Mouse (Mus musculus) forebrain, embryonic 10.5 days (tissue): ENCODE results near the gene Glb1l. TPM values are rescaled to one million over a fixed set of nuclear protein-coding genes. Genes with fewer than 3 reads are reported as not detected.

ENCODE experiments used
- DNase-seq: peaks from one replicate; pipeline ENCODE4 v3.0.0-alpha.2; 2017; ENCODE audit warnings: low spot score; ENCODE audit errors: extremely low spot score
- H3K27ac ChIP-seq: fragments of 300-500 bp; sonication (generic); 2 replicates; pipeline ENCODE4 v1.5.1; 2016; ENCODE audit warnings: mild to moderate bottlenecking
- H3K27me3 ChIP-seq: fragments of 300-500 bp; sonication (generic); 2 replicates; pipeline ENCODE4 v1.6.1; 2016; ENCODE audit warnings: mild to moderate bottlenecking; ENCODE audit not compliant: poor library complexity, severe bottlenecking
- H3K36me3 ChIP-seq: fragments of 300-500 bp; sonication (generic); replicated peaks from 2 replicates; pipeline ENCODE4 v1.6.1; 2016; ENCODE audit warnings: mild to moderate bottlenecking, moderate library complexity
- H3K4me1 ChIP-seq: fragments of 300-500 bp; sonication (generic); 2 replicates; pipeline ENCODE4 v1.6.1; 2016
- H3K4me3 ChIP-seq: fragments of 300-500 bp; sonication (generic); 2 replicates; pipeline ENCODE4 v1.5.1; 2016; ENCODE audit warnings: mild to moderate bottlenecking, moderate library complexity
- H3K9me3 ChIP-seq: fragments of 300-500 bp; sonication (generic); 2 replicates; pipeline ENCODE4 v1.6.1; 2016; ENCODE audit warnings: mild to moderate bottlenecking, moderate library complexity
- WGBS: fragments of 180-500 bp; shearing (Covaris S2); methylation state at CpG from one replicate; pipeline ENCODE4 v1.1.7; 2016; 5-methylcytosine and 5-hydroxymethylcytosine counted together
- polyA plus RNA-seq: library from polyadenylated mRNA; unstranded; fragments of >200 nt; fragmentation: Nextera tagmentation; extraction: Ambion mirVana; gene quantifications from 2 replicates; pipeline ENCODE4 v1.2.1, GENCODE M21; 2016

Glb1l gene
- polyA plus RNA-seq, 1 experiment from 2014 or later = 15.3 TPM

DNA sequence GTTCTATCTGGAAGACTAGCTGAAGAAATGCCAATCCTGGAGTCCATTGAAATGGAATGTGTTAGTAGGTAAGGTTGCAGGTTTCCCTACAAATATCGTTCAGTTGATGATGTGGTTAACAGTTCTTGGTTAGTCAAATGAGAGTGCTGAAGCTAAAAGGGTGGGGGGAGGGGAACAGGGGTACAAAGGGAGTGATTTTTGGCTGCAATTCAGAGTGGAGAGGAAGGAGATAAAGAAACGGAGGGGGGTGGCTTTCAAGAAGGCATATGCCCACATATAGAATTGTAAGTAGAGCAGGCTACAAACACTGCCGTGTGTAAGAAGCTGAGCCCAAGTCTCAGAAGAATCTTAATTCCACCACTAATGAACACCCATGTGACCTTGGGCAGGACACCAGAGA is 14.9 kb upstream of the Glb1l start:
- Histone ChIP-seq H3K36me3 (no peaks in the 10 kb centered on the region), H3K4me1 (no peaks in the 10 kb centered on the region), H3K9me3 (no peaks in the 10 kb centered on the region), H3K27me3 (peaks cover 32% of the 10 kb centered on the region), H3K27ac (no peak overlapping the region), H3K4me3 (no peak overlapping the region)
- 74% methylated on average over 3 of the region's 3 CpGs for WGBS
- DNase-seq = no peak

DNA sequence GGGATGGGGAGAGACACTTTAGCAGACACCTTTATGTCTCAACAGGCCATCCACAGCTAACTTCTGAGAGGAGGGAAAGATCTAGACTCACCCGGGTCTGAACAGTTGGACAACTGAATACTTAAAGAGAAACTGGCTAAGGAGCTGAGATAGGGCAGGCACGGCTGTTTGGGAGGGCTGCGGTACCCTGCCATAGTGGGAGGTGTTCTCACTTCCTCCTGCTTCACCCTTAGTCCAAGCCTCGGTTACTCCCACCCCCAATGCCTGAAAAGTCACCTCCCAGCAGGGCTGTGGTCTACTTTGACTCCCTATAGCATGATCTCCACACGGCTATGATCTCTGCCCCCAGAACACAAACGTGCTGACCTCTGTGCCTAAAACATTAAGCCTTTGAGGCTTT is 12.9 kb upstream of the Glb1l start:
- H3K27me3 ChIP-seq = peaks cover 52% of the 10 kb centered on the region
- H3K4me1 ChIP-seq = peaks cover 14% of the 10 kb centered on the region
- WGBS = 77% methylated on average over 6 of the region's 6 CpGs

DNA sequence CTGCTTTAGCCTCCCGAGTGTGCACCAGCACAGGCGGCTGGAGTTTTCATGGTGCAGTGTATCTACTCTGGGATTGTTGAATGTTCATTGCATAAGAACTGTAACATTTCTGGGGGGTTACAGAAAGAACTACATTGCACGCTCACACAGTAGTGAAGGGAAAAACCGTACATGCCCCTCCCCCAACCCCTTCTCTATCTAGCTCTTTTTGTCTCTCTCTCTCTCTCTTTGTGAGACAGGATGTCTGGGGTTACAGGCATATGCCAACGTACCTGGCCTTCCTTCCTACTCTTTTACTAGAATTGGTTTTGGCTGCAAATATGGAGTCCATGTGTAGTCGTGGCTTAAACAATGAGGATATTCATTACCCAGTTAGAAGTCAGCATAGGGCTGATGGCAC is 12.3 kb upstream of the Glb1l start:
- peaks cover 20% of the 10 kb centered on the region for H3K4me1 ChIP-seq
- DNase-seq = no peak
- peaks cover 58% of the 10 kb centered on the region for H3K27me3 ChIP-seq
- 81% methylated on average over 6 of the region's 6 CpGs for WGBS
- no peaks in the 10 kb centered on the region for H3K9me3 ChIP-seq
- no peak overlapping the region for H3K4me3 ChIP-seq
- no peaks in the 10 kb centered on the region for H3K36me3 ChIP-seq
- H3K27ac ChIP-seq = no peak overlapping the region

More for the DNA sequence above, 12.9 kb upstream of the Glb1l start:
- H3K4me3 ChIP-seq = no peak overlapping the region
- H3K9me3 ChIP-seq = no peaks in the 10 kb centered on the region
- DNase-seq = no peak
- H3K27ac ChIP-seq = no peak overlapping the region
- no peaks in the 10 kb centered on the region for H3K36me3 ChIP-seq

DNA sequence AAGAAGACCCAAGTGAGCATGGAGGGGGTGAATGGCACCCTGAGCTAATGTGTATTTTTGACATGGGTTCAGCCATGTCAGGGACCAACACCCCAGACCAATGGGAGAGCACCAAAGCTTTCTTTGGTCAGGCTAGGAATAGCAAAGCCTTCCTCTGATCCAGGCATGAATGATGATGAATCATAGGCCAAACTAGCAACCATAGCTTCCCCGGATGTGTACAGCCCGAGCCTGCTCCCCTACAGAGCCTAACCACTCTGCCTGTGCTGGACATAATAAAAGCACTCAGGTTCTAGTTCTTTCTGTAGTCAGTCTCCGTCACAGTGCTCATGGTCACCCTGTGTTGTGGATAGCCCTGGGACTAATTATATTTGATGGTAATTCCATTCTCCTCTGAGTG is 10.9 kb upstream of the Glb1l start:
- H3K27ac ChIP-seq = no peak overlapping the region
- no peaks in the 10 kb centered on the region for H3K36me3 ChIP-seq
- no peaks in the 10 kb centered on the region for H3K9me3 ChIP-seq
- no peak for DNase-seq
- H3K27me3 ChIP-seq = peaks cover 72% of the 10 kb centered on the region
- 80% methylated on average over 3 of the region's 3 CpGs for WGBS
- H3K4me3 ChIP-seq = no peak overlapping the region
- peaks cover 21% of the 10 kb centered on the region for H3K4me1 ChIP-seq

DNA sequence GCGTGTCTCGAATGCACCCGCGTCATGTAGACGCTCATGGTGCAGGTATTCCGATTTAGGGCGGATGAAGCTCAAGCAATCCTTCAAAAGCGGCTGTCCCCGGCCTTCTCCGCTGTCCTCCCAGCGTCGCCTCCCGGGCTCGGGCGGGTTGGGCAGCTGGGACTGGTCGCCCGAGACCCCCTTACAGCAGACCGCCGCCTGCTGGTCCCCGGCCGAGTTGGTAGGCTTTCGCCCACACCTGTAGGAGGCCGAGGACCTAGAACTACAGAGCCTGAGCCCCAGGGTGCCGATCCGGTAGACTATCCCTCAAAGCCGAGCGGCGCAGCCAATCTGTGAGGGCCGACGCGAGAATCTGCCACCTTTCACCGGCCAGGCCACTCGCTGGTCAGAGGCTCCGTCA is 8.9 kb upstream of the Glb1l start, which contains the start of gene Tuba4a:
Gene Tuba4a, minus strand, starts transcription at position 335 of the 400 bp plus-strand sequence.
- Histone ChIP-seq H3K9me3 (no peaks in the 10 kb centered on the region), H3K4me3 (peak within 1 kb of the TSS; percentile 65), H3K4me1 (peaks cover 21% of the 10 kb centered on the region), H3K27ac (peak within 1 kb of the TSS; percentile 53; the same call in 1 of the 2 replicates), H3K27me3 (peaks cover 82% of the 10 kb centered on the region), H3K36me3 (peaks cover 17% of the 10 kb centered on the region)
- under 1% methylated on average over 34 of the region's 34 CpGs for WGBS
- peak; percentile 40 for DNase-seq

DNA sequence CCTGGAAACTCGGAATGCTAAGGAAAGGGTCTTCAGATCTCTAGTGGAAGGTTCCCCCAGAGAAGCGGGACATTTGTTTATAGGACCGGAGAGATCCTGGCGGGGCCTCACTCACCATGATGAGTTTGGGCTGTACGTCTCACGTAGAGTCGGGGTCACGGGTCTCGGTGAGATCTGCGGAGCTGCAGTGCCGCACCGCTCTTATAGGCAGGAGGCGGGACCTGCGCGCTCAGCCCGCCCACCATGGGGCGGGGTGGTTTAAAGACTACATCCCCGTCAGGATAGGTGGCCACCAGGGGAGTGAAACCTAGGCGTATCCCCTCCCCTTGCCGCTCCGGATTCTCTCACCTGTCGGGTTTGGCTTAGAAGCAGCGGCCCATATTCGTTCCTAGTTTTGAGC is 8.5 kb upstream of the Glb1l start:
- Histone ChIP-seq H3K4me1 (peaks cover 21% of the 10 kb centered on the region), H3K4me3 (peak overlapping the region; percentile 65), H3K27ac (peak overlapping the region; percentile 53; the same call in 1 of the 2 replicates), H3K36me3 (peaks cover 21% of the 10 kb centered on the region), H3K9me3 (no peaks in the 10 kb centered on the region), H3K27me3 (peaks cover 82% of the 10 kb centered on the region)
- WGBS = under 1% methylated on average over 24 of the region's 24 CpGs
- peak; percentile 64 for DNase-seq

DNA sequence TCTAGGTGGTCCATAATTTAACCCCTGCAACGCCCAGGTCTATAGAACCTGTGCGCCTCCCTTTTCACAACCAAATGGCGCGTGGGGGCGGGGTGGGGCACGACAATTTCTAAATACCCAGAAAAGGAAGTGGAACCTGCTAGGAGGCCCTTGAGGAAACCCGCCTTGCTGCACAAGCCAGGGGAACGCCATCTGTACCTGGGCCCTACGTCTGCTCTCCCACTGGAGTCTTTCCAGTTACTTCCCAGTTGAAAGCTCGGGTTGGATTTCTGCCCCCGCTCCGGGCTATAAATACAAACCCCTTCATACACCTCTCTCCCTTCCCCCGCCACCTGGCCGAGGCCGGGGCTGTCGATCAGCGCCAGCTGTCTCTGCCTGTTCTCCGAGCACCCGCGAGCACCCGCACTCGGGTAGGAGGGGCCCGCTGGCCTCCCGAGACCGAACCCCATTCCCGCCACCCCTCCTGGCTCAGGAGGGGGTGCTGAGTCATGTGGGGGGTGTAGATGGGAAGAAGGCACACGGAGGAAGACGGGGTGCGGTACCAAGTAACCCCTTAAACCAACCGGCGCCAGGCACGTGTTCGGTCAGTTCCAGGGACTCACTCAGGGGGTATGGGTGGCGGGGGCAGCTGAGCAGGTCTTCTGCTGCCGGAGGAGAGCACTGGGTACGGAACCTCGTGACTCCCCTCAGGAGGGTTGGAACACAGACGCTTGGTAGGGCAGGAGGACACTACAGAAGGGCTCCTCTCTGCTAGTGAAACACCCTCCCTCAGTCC is 7.8 kb upstream of the Glb1l start:
- peak; percentile 21 for DNase-seq
- peaks cover 28% of the 10 kb centered on the region for H3K36me3 ChIP-seq
- H3K9me3 ChIP-seq = no peaks in the 10 kb centered on the region
- 1% methylated on average over 38 of the region's 38 CpGs for WGBS
- H3K4me1 ChIP-seq = peaks cover 21% of the 10 kb centered on the region
- H3K27me3 ChIP-seq = peaks cover 79% of the 10 kb centered on the region
- H3K27ac ChIP-seq = peak overlapping the region; percentile 53; the same call in 1 of the 2 replicates
- H3K4me3 ChIP-seq = peak overlapping the region; percentile 65

DNA sequence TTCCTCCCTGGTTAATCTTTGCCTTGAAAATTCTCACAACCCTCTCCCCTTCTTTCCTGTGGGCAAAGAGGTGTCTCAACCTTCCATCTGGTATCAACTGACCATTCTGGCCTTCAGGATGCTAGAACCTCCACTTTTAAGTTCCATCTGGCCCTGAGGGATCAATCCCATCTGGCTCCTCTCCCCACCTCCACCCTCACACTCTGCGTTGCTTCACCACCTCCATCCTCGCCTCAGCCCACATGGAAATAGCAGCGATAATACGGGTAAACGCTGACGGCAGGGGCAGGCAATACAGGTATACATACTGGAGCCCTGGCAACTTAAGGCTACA is 7.2 kb upstream of the Glb1l start:
- Histone ChIP-seq H3K27me3 (peaks cover 74% of the 10 kb centered on the region), H3K4me1 (peaks cover 24% of the 10 kb centered on the region), H3K9me3 (no peaks in the 10 kb centered on the region), H3K27ac (no peak overlapping the region), H3K36me3 (peaks cover 33% of the 10 kb centered on the region), H3K4me3 (peak overlapping the region; percentile 65)
- WGBS = 8% methylated on average over 6 of the region's 6 CpGs
- no peak for DNase-seq

DNA sequence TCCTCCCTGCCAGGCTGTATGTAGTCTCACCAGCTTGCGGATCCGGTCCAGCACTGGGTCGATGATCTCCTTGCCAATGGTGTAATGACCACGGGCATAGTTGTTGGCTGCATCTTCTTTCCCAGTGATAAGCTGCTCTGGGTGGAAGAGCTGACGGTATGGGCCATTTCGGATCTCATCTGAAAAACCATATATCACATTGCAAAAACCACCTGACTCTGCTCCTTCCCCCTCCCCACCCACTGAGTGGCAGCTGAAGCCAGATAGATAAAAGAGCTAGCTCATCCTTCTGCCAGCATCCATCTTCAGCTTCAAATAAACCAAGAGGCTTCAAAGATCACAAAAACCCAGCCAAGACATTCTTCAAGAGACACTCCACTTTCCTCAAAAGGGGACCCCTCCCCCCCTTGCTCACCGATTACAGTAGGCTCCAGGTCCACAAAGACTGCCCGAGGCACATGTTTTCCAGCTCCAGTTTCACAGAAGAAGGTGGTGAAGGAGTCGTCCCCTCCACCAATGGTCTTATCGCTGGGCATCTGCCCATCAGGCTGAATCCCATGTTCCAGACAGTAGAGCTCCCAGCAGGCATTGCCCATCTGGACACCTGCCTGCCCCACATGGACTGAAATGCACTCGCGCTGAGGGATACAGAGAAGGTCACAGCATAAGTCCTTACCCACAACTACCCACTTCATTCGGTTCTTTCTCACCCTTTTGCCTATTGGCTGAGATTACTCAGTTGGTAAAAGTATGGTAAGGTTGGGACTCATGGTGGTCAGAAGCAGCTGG is 6.4 kb upstream of the Glb1l start:
- no peak for DNase-seq
- Histone ChIP-seq H3K27ac (no peak overlapping the region), H3K9me3 (no peaks in the 10 kb centered on the region), H3K4me1 (peaks cover 33% of the 10 kb centered on the region), H3K27me3 (peaks cover 65% of the 10 kb centered on the region), H3K4me3 (no peak overlapping the region), H3K36me3 (peaks cover 42% of the 10 kb centered on the region)
- WGBS = 83% methylated on average over 13 of the region's 13 CpGs

DNA sequence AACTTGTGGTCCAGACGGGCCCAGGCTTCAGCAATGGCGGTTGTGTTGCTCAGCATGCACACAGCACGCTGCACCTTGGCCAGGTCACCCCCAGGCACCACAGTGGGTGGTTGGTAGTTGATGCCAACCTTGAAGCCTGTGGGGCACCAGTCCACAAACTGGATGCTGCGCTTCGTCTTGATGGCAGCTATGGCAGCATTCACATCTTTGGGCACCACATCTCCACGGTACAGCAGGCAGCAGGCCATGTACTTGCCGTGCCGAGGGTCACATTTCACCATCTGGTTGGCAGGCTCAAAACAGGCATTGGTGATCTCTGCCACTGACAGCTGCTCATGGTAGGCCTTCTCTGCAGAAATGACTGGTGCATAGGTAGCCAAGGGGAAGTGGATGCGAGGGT is 5.2 kb upstream of the Glb1l start:
- Histone ChIP-seq H3K9me3 (no peaks in the 10 kb centered on the region), H3K27ac (no peak overlapping the region), H3K4me1 (peaks cover 42% of the 10 kb centered on the region), H3K27me3 (peaks cover 53% of the 10 kb centered on the region), H3K36me3 (peaks cover 46% of the 10 kb centered on the region), H3K4me3 (no peak overlapping the region)
- DNase-seq = no peak
- 92% methylated on average over 9 of the region's 9 CpGs for WGBS

DNA sequence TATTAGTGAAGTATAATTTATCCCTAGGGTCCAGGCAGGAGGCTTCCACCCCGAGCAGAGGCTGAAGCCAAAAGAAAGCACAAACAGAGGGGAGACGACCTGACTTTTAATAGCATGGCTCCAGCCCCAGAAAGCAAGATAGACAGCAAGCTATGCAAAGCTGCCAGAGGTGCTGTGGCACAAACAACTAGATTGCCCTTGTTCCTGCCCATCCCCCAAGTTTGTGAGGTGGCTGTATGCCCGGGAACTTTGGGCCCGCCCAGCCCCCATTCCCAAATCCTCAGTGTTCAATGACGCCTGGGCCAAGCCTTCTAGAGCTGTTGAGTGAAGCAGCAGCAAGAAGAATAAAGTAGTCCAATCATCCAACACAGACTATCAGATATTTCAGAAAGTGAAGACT is 4.3 kb upstream of the Glb1l start:
- no peaks in the 10 kb centered on the region for H3K9me3 ChIP-seq
- no peak overlapping the region for H3K4me3 ChIP-seq
- no peak overlapping the region for H3K27ac ChIP-seq
- no peak for DNase-seq
- peaks cover 48% of the 10 kb centered on the region for H3K4me1 ChIP-seq
- WGBS = 87% methylated on average over 5 of the region's 5 CpGs
- peaks cover 44% of the 10 kb centered on the region for H3K27me3 ChIP-seq
- H3K36me3 ChIP-seq = peaks cover 46% of the 10 kb centered on the region

DNA sequence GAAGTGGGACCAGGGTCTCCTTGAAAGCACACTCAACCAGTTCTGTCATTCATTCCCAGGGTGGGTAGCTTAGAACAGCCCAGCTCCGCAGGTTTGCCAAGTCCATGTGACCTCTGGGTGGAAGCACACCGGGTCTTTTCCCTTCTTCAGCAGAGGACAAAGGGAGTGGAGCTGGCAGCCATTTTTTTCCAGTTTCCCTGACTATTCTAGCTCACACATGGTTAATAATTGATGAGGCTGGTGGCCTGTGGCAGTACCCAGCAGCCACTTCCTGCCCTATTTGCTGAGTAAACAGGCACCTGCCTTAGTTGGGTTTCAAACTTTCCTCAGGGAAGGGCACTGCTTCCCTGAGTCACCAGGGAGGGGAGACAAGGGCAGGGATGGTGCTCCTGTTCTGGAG is 3.8 kb upstream of the Glb1l start:
- peaks cover 46% of the 10 kb centered on the region for H3K36me3 ChIP-seq
- no peaks in the 10 kb centered on the region for H3K9me3 ChIP-seq
- H3K27me3 ChIP-seq = peaks cover 40% of the 10 kb centered on the region
- no peak overlapping the region for H3K27ac ChIP-seq
- whole genome bisulfite sequencing = 89% methylated on average over 2 of the region's 2 CpGs
- H3K4me1 ChIP-seq = peaks cover 48% of the 10 kb centered on the region
- no peak for DNase-seq
- H3K4me3 ChIP-seq = no peak overlapping the region

DNA sequence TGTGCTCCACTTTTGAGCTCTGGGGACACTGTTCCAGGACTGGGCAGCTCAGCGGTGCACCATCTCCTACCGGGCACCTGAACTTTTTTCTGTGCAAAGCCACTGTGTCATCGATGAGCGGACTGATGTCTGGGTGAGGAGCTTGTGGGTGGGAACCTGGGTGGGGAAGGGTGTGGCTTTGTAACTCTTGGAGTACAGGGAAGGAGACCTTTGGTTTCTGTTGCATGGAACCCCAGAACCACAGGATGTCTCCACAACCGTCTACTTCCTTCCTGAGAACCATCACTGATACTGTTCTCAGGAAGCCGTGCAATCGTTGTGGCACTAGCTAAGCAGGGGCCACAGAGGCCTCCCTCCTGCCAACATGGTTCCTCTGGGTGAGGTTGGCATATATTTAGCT is 2.5 kb upstream of the Glb1l start:
- peaks cover 47% of the 10 kb centered on the region for H3K4me1 ChIP-seq
- 89% methylated on average over 7 of the region's 7 CpGs for WGBS
- DNase-seq = no peak
- H3K9me3 ChIP-seq = no peaks in the 10 kb centered on the region
- no peak overlapping the region for H3K27ac ChIP-seq
- peak overlapping the region; percentile 3; the same call in 1 of the 2 replicates for H3K4me3 ChIP-seq
- peaks cover 46% of the 10 kb centered on the region for H3K36me3 ChIP-seq
- H3K27me3 ChIP-seq = peaks cover 38% of the 10 kb centered on the region
